Mouse (Mus musculus) hindbrain, embryonic 15.5 days (tissue): Measurements from ENCODE around the gene 6030408B16Rik. TPM values are rescaled to one million over a fixed set of nuclear protein-coding genes. Genes with fewer than 3 reads are reported as not detected.

Experiments
- ATAC-seq: fragments of 200-750 bp; cut with Nextera tagmentation; 2 replicates; pipeline ENCODE4 v1.8.0; 2017; ENCODE audit warnings: low read depth, moderate number of reproducible peaks, moderate TSS enrichment; ENCODE audit not compliant: low FRiP score
- H3K27ac ChIP-seq: fragments of 300-500 bp; sonication (generic); replicated peaks from 2 replicates; pipeline ENCODE4 v1.5.1; 2015; ENCODE audit warnings: mild to moderate bottlenecking, inconsistent platforms
- H3K27me3 ChIP-seq: fragments of 300-500 bp; sonication (generic); 2 replicates; pipeline ENCODE4 v1.6.1; 2015; ENCODE audit warnings: control low read depth, inconsistent platforms
- H3K36me3 ChIP-seq: fragments of 300-500 bp; sonication (generic); 2 replicates; pipeline ENCODE4 v1.6.1; 2015; ENCODE audit warnings: control low read depth, inconsistent platforms
- H3K4me1 ChIP-seq: fragments of 300-500 bp; sonication (generic); replicated peaks from 2 replicates; pipeline ENCODE4 v1.6.1; 2015; ENCODE audit warnings: control low read depth, inconsistent platforms
- H3K4me2 ChIP-seq: fragments of 300-500 bp; sonication (generic); 2 replicates; pipeline ENCODE4 v1.6.1; 2015; ENCODE audit warnings: moderate library complexity, mild to moderate bottlenecking, inconsistent platforms
- H3K4me3 ChIP-seq: fragments of 300-500 bp; sonication (generic); 2 replicates; pipeline ENCODE4 v1.5.1; 2015; ENCODE audit warnings: mild to moderate bottlenecking, inconsistent platforms
- H3K9ac ChIP-seq: fragments of 300-500 bp; sonication (generic); 2 replicates; pipeline ENCODE4 v1.6.1; 2015; ENCODE audit warnings: inconsistent platforms
- H3K9me3 ChIP-seq: fragments of 300-500 bp; sonication (generic); 2 replicates; pipeline ENCODE4 v1.6.1; 2016; ENCODE audit warnings: control low read depth, inconsistent platforms
- WGBS: fragments of 180-500 bp; shearing (Covaris S2); methylation state at CpG from one replicate; pipeline ENCODE4 v1.1.7; 2015; 5-methylcytosine and 5-hydroxymethylcytosine counted together
- polyA plus RNA-seq: library from polyadenylated mRNA; unstranded; fragments of >200 nt; fragmentation: Nextera tagmentation; extraction: Ambion mirVana; gene quantifications from 2 replicates; pipeline ENCODE4 v1.2.1, GENCODE M21; 2015

The 6030408B16Rik gene
- 0.31 TPM in 1 of 2 replicates, not detected in the other for polyA plus RNA-seq

DNA sequence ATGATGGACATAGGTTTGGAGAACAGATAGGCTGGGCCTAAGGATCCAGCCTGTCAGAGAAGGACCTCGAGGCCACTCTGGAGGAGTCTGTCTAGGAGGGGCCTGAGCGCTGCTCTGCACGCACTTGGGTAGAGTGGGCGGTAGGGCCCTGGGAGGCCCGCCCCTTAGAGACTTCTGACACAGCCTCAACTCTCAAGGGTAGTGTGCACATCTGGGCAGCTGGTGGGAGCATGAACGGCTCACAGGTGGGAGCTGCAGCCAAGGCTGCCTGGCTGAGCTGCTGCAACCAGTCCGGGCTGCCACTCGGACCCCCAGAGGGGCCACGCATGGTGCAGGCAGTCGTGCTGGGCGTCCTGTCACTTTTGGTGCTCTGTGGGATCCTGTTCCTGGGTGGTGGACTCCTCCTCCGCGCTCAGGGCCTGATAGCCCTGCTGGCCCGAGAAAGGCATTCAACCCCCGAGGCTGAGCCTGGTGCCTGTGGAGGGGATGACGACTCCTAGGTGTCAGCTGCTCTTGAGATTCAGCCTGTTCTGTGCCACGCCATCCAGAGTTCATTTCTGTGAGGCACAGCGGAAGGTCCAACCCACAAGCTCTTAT is at the start of gene 6030408B16Rik:
6030408B16Rik (plus strand) TSS at position 188 of the 597 bp plus-strand sequence.
- no peak for ATAC-seq
- Histone ChIP-seq H3K4me3 (no peak within 1 kb of the TSS), H3K4me1 (no peaks in the 10 kb centered on the region), H3K9me3 (no peaks in the 10 kb centered on the region), H3K4me2 (no peak within 1 kb of the TSS), H3K27ac (no peak within 1 kb of the TSS), H3K9ac (no peak within 1 kb of the TSS; the same call in 1 of the 2 replicates), H3K27me3 (no peaks in the 10 kb centered on the region), H3K36me3 (peaks cover 31% of the 10 kb centered on the region)
- 69% methylated on average over 18 of the region's 18 CpGs for WGBS

DNA sequence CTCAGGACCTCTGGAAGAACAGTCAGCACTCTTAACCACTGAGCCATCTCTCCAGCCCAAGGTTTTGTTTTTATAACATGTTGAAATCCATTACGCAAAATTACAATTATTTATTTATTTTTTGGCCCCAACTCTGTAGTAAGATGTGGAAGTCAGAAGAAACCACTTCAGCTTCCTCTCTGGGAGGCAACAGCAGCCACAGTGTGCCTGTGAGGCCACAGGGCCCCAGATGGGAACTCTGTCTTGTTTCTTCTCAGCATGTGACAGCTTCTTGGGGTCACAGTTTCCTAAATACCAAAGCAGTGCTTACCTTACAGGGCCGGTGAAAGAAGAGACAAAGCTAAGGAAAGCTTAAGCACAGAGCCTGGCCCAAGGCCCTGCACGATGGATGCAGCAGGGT is 49.0 kb upstream of the 6030408B16Rik start:
- Histone ChIP-seq H3K9ac (no peak overlapping the region), H3K27me3 (no peaks in the 10 kb centered on the region)
- WGBS, result 65% methylated on average over 3 of the region's 3 CpGs

DNA sequence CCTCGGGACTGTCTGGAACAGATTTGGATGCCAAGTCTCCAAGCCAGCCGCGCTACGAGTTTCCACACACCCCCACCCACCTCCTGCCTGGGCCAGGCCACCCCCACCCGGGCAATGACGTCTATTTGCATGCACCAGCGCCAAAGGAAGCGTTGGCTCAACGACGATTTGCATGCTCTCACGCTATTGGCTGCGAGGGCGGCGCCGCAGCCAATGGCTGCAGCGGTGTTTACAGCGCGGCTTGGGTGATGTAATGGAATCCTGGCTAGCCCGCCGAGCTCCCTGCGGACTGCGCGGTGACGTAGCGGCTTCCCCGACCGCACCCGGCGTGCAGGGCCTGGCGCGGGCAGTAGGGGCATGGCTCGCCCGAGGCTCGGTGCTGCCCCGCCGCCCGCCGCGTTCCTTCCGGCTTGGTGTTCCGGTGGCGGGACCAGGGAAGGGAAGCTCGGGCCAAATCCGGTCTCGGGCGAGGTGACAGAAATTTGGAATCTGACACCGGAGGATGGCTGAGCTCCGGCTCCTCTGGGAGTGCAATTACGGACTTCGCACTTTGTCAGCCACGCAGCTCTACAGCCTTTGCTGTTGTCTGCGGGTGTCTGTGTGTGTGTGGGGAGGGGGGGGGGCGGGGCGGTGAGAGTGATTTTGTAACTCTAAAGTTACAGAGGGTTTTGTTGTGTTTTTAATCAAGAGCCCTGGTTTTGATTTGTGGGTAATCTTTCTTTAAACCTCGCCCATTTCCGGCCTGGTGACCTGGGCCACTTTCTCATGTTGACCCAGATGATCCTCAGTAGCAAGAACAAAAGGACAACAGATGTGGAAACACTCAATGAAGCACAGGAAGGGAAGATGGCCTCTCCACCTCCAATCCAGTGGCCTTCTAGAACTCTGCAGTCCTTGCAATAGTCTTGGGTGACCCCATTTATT is 46.5 kb upstream of the 6030408B16Rik start:
- peak overlapping the region; percentile 85 for H3K27ac ChIP-seq
- no peaks in the 10 kb centered on the region for H3K27me3 ChIP-seq
- peak overlapping the region; percentile 64 for H3K9ac ChIP-seq
- peak overlapping the region; percentile 53 for H3K4me3 ChIP-seq
- H3K4me1 ChIP-seq, result peaks cover 15% of the 10 kb centered on the region
- WGBS, result 1% methylated on average over 54 of the region's 56 CpGs
- peak overlapping the region; percentile 80 for H3K4me2 ChIP-seq
- H3K9me3 ChIP-seq, result no peaks in the 10 kb centered on the region
- ATAC-seq, result peak; percentile 99
- H3K36me3 ChIP-seq, result no peaks in the 10 kb centered on the region

More for the DNA sequence above, 49.0 kb upstream of the 6030408B16Rik start:
- ATAC-seq, result no peak
- Histone ChIP-seq H3K4me3 (no peak overlapping the region), H3K4me1 (peaks cover 25% of the 10 kb centered on the region), H3K27ac (no peak overlapping the region), H3K36me3 (no peaks in the 10 kb centered on the region), H3K9me3 (no peaks in the 10 kb centered on the region), H3K4me2 (no peak overlapping the region)

DNA sequence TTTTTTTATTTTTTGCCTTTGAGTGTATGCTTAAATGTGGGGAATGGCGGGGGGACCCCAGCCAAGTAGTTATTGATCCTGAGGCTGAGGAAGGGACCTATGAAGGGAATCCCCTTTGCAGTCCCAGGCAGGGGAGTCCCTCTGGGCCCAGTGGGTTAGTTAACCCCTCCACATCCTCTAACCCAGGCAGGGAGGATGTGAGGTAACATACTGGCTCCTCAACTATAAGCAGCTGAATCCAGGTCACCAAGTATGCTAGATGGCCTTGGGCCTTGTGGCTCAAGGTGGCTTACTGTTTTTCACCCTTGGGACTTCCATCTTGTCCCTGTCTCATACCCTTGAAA is 45.9 kb upstream of the 6030408B16Rik start:
- Histone ChIP-seq H3K4me2 (peak overlapping the region; percentile 80), H3K9ac (peak overlapping the region; percentile 64; the same call in 1 of the 2 replicates), H3K4me3 (peak overlapping the region; percentile 53), H3K27me3 (no peaks in the 10 kb centered on the region), H3K9me3 (no peaks in the 10 kb centered on the region), H3K36me3 (no peaks in the 10 kb centered on the region), H3K27ac (0 out of 2 replicates have a peak overlapping the region, but pooled peaks have one; percentile 85), H3K4me1 (peaks cover 15% of the 10 kb centered on the region)
- ATAC-seq, result no peak
- 93% methylated on average over 1 of the region's 1 CpGs for WGBS

DNA sequence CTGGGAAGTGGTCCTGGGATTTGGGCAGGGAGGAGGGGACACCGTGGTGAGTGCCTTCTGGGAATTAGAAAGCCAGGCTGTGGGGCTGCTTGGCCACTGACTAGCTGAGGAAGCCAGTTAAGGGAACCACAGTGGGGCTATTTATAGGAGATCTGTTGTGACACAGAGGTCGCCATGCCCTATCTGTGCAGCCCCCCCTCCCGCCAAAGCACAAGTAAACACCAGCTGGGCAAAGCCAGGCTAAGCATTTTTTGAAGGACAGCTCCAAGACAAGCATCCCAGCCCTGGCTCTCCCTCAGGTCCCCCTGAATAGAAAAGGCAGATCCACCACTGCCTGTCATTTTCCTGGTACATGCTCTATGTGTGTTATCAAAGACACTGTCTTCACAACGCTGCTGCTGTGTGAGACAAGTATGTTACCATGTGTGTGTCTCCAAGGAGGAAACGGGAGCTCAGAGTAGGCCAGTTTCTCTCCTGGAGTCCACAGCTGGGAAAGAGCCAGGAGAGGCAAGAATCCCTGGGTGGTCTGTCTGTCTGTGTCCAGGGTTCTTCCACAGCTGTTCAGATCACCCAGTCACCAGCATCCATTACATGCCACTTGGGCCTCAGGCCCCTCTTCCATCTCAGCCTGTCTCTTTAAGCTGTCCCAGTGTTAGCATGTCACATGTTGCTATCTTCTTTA is 44.8 kb upstream of the 6030408B16Rik start:
- Histone ChIP-seq H3K27ac (no peak overlapping the region), H3K4me2 (no peak overlapping the region), H3K4me3 (no peak overlapping the region), H3K9me3 (no peaks in the 10 kb centered on the region), H3K4me1 (peaks cover 15% of the 10 kb centered on the region), H3K9ac (no peak overlapping the region), H3K36me3 (no peaks in the 10 kb centered on the region), H3K27me3 (no peaks in the 10 kb centered on the region)
- 61% methylated on average over 5 of the region's 5 CpGs for WGBS
- ATAC-seq, result no peak

DNA sequence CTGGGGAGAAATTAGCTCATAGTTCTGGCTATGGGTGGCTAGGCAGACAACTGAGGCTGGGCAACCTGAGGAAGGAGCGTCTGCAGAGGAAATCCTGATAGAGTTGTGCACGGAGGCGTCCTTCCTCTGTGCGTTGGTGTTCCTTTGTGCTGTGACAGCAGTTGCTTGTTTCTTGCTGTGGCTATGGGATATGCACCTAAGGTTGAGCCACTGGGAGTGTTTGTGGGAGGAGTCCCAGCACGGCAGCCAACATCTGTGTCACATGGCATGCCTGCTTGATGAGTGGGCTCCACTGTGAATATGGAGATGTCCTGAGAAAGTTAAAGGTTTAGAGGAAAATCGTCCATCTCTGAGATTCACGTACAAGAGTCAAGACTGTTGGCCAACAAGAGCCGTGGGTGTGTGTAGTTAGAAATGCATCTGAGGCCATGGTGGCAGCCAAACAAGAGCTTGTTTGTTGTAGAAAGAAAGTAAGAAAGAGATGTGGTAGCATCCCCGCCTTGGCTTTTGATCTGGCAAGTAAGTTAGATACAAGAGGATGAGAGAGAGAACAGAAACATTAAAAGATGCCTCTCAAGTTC is 42.7 kb upstream of the 6030408B16Rik start:
- no peaks in the 10 kb centered on the region for H3K9me3 ChIP-seq
- H3K36me3 ChIP-seq, result no peaks in the 10 kb centered on the region
- no peak overlapping the region for H3K4me3 ChIP-seq
- 82% methylated on average over 9 of the region's 9 CpGs for WGBS
- H3K27ac ChIP-seq, result no peak overlapping the region
- no peak for ATAC-seq
- H3K4me1 ChIP-seq, result peaks cover 27% of the 10 kb centered on the region
- H3K4me2 ChIP-seq, result no peak overlapping the region
- H3K27me3 ChIP-seq, result no peaks in the 10 kb centered on the region
- H3K9ac ChIP-seq, result no peak overlapping the region

DNA sequence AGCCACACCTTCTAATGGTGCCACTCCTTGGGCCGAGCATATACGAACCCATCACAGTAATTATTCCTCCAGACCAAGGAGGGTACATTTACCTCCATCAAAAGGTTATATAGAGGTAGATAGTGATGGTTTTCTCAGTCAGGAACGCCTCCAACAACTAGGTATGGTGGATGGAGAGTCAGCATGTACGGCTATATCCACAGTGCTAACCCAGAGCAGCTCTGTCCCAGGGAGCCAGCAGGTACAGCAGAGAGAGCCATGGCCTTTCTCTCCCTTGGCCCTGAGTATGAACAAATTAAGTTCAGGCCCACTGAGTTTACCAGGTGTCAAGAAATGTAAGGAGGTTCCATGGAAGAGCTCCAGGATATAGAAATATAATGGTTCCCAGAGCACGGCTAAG is 41.1 kb upstream of the 6030408B16Rik start:
- ATAC-seq, result no peak
- H3K4me2 ChIP-seq, result no peak overlapping the region
- no peaks in the 10 kb centered on the region for H3K36me3 ChIP-seq
- H3K9me3 ChIP-seq, result no peaks in the 10 kb centered on the region
- H3K4me1 ChIP-seq, result peaks cover 16% of the 10 kb centered on the region
- no peak overlapping the region for H3K9ac ChIP-seq
- no peak overlapping the region for H3K4me3 ChIP-seq
- WGBS, result 93% methylated on average over 5 of the region's 5 CpGs
- H3K27ac ChIP-seq, result no peak overlapping the region
- H3K27me3 ChIP-seq, result no peaks in the 10 kb centered on the region

DNA sequence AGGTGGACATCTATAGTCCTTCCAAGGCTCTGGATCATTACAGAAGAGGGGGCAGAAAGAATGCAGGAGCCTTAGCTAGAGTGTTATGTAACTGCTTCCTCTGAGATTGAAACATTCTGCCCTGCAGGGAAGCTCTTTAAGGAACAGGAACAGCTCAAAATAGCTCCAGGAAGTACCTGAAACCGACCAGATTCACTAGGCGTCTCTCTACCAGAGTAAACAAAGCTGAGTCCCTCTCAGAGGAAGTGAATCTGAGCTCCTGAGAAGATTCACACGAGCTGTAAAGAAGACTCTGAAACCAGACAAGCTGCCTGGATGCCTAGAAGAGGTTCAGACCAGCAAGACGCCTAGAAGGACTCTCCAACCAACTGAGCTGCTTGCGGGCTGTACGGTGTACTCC is 40.4 kb upstream of the 6030408B16Rik start:
- H3K4me3 ChIP-seq, result no peak overlapping the region
- no peak for ATAC-seq
- WGBS, result 90% methylated on average over 6 of the region's 6 CpGs
- H3K9me3 ChIP-seq, result no peaks in the 10 kb centered on the region
- H3K9ac ChIP-seq, result no peak overlapping the region
- no peak overlapping the region for H3K27ac ChIP-seq
- no peaks in the 10 kb centered on the region for H3K27me3 ChIP-seq
- H3K36me3 ChIP-seq, result no peaks in the 10 kb centered on the region
- H3K4me1 ChIP-seq, result peaks cover 12% of the 10 kb centered on the region
- no peak overlapping the region for H3K4me2 ChIP-seq

DNA sequence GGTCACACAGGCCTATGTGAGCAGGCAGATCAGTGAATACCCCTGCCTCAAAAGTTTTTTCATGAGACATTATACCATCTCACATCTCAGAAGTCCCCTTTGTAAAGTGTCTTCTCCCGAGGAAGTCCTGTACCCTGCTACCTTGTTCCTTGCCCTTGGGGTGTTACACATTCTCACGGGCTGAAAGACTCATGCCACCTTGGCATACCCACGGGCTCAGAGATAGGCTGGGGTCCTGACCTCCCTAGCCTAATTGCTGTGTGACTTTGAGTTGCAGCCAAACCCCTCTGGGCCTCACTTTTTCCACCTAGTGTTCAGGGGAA is 39.5 kb upstream of the 6030408B16Rik start:
- H3K4me2 ChIP-seq, result peak overlapping the region; percentile 87
- H3K9ac ChIP-seq, result peak overlapping the region; percentile 86
- peak overlapping the region; percentile 73 for H3K4me3 ChIP-seq
- no peaks in the 10 kb centered on the region for H3K27me3 ChIP-seq
- H3K36me3 ChIP-seq, result no peaks in the 10 kb centered on the region
- peak overlapping the region; percentile 66 for H3K27ac ChIP-seq
- H3K4me1 ChIP-seq, result peaks cover 12% of the 10 kb centered on the region
- 0 out of 2 replicates have a peak, but pooled peaks have one; percentile 1 for ATAC-seq
- no peaks in the 10 kb centered on the region for H3K9me3 ChIP-seq
- 41% methylated on average over 3 of the region's 3 CpGs for WGBS

DNA sequence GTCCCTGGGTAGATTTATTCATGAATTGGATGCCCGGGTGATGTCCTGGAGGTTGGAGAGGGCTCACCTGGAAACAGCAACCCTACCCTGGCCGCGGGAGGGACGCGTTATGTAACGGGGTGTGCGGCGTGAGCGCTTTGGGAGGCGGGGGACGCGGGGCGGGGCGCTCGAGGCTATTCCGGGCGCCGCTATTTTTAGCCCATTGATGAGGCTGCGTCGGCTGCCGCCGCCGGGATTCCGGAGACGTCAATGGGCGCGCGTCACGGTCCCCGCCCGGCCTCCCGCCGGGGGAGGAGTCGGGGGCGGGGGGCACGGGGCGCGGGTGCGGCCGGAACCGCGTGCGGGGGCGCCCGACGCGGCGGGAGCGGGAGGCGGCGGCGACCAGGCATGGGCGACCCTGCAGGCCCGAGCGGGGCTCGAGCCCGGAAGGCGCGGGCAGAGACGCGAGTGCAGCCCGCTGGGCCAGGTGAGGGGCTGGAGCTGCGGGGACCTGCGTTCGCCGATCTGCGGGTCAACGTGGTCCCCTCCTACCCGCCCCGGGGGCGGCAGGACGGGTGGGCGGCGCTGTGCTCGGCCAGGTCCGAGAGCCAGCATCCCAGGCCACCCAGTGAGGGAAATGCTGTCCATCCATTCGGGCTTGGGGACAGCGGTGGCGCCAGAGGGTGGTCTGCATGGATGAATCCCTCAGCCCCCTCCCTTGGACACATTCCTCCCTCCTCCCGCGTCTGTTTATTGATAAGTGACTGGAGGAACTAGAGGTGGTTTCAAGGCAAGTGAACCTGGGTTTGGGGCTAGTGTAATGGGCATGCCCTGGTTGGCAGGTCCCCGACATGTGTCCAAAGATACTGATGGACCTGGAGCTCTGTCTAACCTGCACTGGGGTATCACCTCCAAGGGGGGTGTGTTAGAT is 38.9 kb upstream of the 6030408B16Rik start, which contains the start of gene Nr4a1:
Nr4a1 (plus strand) TSS at position 384 of the 910 bp plus-strand sequence.
- H3K9me3 ChIP-seq, result no peaks in the 10 kb centered on the region
- H3K4me3 ChIP-seq, result peak within 1 kb of the TSS; percentile 73
- peak within 1 kb of the TSS; percentile 66 for H3K27ac ChIP-seq
- peak within 1 kb of the TSS; percentile 86 for H3K9ac ChIP-seq
- peak; percentile 57 for ATAC-seq
- no peaks in the 10 kb centered on the region for H3K27me3 ChIP-seq
- 1% methylated on average over 63 of the region's 82 CpGs for WGBS
- peaks cover 12% of the 10 kb centered on the region for H3K4me1 ChIP-seq
- peak within 1 kb of the TSS; percentile 87 for H3K4me2 ChIP-seq
- H3K36me3 ChIP-seq, result no peaks in the 10 kb centered on the region
